Mouse (Mus musculus) cerebellum, postnatal 25 days (tissue): ENCODE measurements around the gene 4930467E23Rik.
"Not testable (repeated sequence)": the region's sequence is repeated elsewhere in the genome, so short reads cannot be mapped to it uniquely, and the experiment has no call there.

Source experiments
- DNase-seq, 2 experiments: peaks; one replicate each; pipeline ENCODE4 v3.0.0; 2021; ENCODE audit warnings: mixed read lengths in 2 of 2

Gene 4930467E23Rik

DNA sequence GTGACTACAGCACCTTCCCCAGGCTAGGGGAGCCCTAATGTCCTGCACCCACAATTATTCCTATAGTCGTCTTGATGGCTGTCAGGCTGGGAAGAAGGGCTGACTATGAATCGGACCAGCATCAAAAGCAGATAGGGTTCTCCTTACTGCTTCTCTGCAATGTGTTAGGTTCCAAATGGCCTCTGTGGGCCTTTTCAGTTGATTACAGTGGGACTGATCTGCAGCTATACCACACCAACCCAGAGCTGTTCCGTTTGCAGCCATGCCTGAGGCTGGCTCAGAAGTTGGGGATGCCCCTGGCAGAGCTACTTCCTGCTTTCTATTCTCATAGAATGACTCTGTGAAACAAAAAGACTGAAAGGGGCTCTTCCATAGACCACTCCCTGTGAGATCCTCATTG lies 53.4 kb downstream of the 4930467E23Rik start:
- not testable (repeated sequence) for DNase-seq

DNA sequence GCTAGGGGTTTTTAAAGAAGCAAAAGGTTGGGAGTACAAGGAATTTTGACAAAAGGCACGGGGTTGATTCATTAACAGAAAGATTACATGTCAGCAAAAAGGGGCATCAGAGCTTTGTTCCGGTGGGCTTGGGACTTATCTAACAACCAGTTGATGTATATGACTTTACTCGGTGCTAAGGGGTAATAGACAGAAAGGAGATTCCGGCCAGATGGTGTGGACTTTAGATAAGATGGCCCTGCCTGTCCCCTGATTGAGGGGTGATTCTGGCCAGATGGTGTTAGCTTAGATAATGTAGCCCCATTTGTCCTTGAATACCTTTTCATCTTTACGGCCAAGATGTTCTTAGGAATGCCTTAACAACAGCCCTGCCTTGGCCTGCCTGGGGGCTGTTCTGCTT lies 54.5 kb downstream of the 4930467E23Rik start:
- DNase-seq, result not testable (repeated sequence)

DNA sequence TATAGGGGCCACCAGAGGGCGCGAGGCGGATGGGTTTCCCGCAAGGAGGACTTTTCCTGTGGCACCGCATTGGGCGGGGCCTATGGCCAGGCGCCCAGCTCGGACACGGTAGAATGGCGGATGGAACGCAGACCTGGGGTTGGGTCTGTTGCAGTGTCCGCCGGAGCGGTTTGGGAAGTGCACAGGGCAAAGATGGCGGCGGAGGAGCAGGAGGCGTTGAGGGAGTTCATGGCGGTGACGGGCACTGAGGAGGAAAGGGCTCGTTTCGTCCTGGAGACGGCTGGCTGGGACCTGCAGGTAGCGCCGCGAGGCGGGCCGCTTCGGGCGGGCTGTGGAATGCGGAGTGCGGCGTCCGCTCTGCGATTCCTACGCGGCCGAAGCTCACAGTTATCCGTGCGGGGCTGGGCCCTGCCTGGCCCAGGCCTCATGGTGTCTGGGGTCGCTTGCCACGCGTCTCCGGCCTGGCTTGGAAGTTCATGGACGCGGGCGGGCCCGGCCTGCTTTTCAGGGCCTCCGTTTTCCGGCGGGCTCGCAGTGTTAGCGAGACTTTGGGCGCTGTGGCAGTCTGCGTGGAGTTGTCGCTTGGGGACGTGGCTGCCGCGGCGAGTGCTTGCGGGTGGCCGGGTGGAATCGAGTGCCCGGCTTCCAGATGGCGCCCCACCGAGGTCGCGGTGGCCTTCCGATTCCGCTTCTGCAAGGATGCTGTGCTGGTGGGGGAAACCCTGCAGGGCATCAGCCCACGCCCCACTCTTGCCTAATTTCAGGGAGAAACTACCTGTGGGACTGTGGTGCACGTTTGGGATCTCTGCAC lies 55.4 kb downstream of the 4930467E23Rik start:
- peak; percentile 99 to 100 for DNase-seq

DNA sequence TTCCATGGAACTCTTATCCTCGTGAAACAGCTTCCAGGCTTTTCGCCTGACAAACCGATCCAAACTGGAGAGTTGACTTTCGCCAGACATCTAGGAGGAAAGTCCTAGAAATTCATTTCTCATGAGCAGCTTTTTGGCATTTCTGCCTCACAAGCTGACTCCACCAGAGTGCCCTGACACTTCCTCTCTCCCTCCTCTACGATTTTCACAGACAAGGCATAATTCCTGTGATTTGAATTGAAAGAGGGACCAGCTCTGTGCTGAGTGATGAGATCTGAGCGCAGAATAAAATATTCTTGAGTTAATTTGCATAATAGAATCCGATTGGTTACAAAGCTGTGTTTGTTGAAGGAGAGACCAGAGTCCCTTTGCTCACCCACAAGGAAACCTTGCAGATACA lies 63.3 kb downstream of the 4930467E23Rik start:
- not testable (repeated sequence) for DNase-seq
